Mouse (Mus musculus): ENCODE data around the gene Aldh5a1. TPM values are rescaled to one million over a fixed set of nuclear protein-coding genes. Genes with fewer than 3 reads are reported as not detected.

Aldh5a1 gene
- polyA plus RNA-seq (2015; fragmentation: Nextera tagmentation; extraction: Ambion mirVana) = 2.5 and 2.6 TPM in 2 replicates

GRCm38 (mm10) chr13:24937108-24937838 lies at the start of gene Aldh5a1:
Gene Aldh5a1, minus strand, starts transcription at chr13:24937661.

GRCm38 (mm10) chr13:24942512-24943282 lies 5.2 kb upstream of the Aldh5a1 start, which contains the start of gene Gpld1:
Gene Gpld1, plus strand, starts transcription at chr13:24943152.

Other genes with a start within 250 kb of the Aldh5a1 start
- gene Armh2, start 196.4 kb downstream of the Aldh5a1 start, polyA plus RNA-seq (2015; fragmentation: Nextera tagmentation; extraction: Ambion mirVana) = 0.20 TPM in 1 of 2 replicates, not detected in the other
- gene Gmnn, start 175.7 kb downstream of the Aldh5a1 start, polyA plus RNA-seq (2015; fragmentation: Nextera tagmentation; extraction: Ambion mirVana) = 30.7 and 43.8 TPM in 2 replicates
- gene BC005537, start 136.0 kb downstream of the Aldh5a1 start, polyA plus RNA-seq (2015; fragmentation: Nextera tagmentation; extraction: Ambion mirVana) = 12.5 and 13.4 TPM in 2 replicates
- 62.6 and 71.7 TPM in 2 replicates for gene Acot13, start 106.1 kb downstream of the Aldh5a1 start, polyA plus RNA-seq (2015; fragmentation: Nextera tagmentation; extraction: Ambion mirVana)
- 19.6 and 20.8 TPM in 2 replicates for gene Tdp2, start 106.0 kb downstream of the Aldh5a1 start, polyA plus RNA-seq (2015; fragmentation: Nextera tagmentation; extraction: Ambion mirVana)
- 0.04 TPM in 1 of 2 replicates, not detected in the other for gene D130043K22Rik, start 92.5 kb downstream of the Aldh5a1 start, polyA plus RNA-seq (2015; fragmentation: Nextera tagmentation; extraction: Ambion mirVana)
- 1.5 and 1.6 TPM in 2 replicates for gene Gpld1, start 5.5 kb upstream of the Aldh5a1 start, polyA plus RNA-seq (2015; fragmentation: Nextera tagmentation; extraction: Ambion mirVana)
- gene Mrs2, start 82.7 kb upstream of the Aldh5a1 start, polyA plus RNA-seq (2015; fragmentation: Nextera tagmentation; extraction: Ambion mirVana) = 11.9 and 17.8 TPM in 2 replicates
- 0.19 and 0.41 TPM in 2 replicates for gene Dcdc2a, start 118.3 kb upstream of the Aldh5a1 start, polyA plus RNA-seq (2015; fragmentation: Nextera tagmentation; extraction: Ambion mirVana)

Data from urinary bladder, postnatal 0 days (tissue).